In genomic region chr14:52310906-52311305, GRCm38 (mm10) we compare ENCODE assay signal across 17 mouse cellular contexts. TPM values are rescaled to one million over a fixed set of nuclear protein-coding genes. Genes with fewer than 3 reads are reported as not detected.
DNase-seq lines count a peak whose midpoint lies in the region; ATAC-seq and TF ChIP-seq lines count a peak whose summit lies in the region.
"Had no signal": no experiment of that assay in that cellular context is flagged by ENCODE, and none has a peak within 500 bp of the region (broad histone marks: within the 10 kb centered on the region; RNA-seq: fewer than 3 reads in every experiment).

No protein-coding gene starts in this region.

- peaks cover 19% of the 10 kb centered on the region for H3K9me3 ChIP-seq in embryonic facial prominence, embryonic 10.5 days
- no peaks in the 10 kb centered on the region for H3K9me3 ChIP-seq in hindbrain, embryonic 15.5 days
- no peaks in the 10 kb centered on the region for H3K9me3 ChIP-seq in neural tube, embryonic 14.5 days (ENCODE audit: control insufficient read depth, low read length)

- TF ChIP-seq CTCF in layer of hippocampus, adult 2 months (conservative IDR thresholded peaks at IDR 0.05) = no peak

- peak overlapping the region; percentile 22 for H3K4me3 ChIP-seq in layer of hippocampus, adult 2 months
- H3K4me3 ChIP-seq in embryonic facial prominence, embryonic 10.5 days = peak overlapping the region; percentile 87; the same call in 1 of the 2 replicates
- H3K4me3 ChIP-seq in hindbrain, embryonic 15.5 days = no peak overlapping the region
- 0 out of 2 replicates have a peak overlapping the region, but pooled peaks have one; percentile 0 for H3K4me3 ChIP-seq in neural tube, embryonic 14.5 days (ENCODE audit: low read depth, low read length)
- H3K4me3 ChIP-seq: gastrocnemius, adult 2 months had no signal

- H3K36me3 ChIP-seq in embryonic facial prominence, embryonic 10.5 days (replicated peaks) = peaks cover 72% of the 10 kb centered on the region
- H3K36me3 ChIP-seq in hindbrain, embryonic 15.5 days = peaks cover 40% of the 10 kb centered on the region
- H3K36me3 ChIP-seq in neural tube, embryonic 14.5 days (ENCODE audit: control insufficient read depth, insufficient read depth, low read length) = peaks cover 26% of the 10 kb centered on the region

- H3K27me3 ChIP-seq in embryonic facial prominence, embryonic 10.5 days (replicated peaks; ENCODE audit: low read depth, poor library complexity, severe bottlenecking) = no peaks in the 10 kb centered on the region
- no peaks in the 10 kb centered on the region for H3K27me3 ChIP-seq in hindbrain, embryonic 15.5 days
- H3K27me3 ChIP-seq in neural tube, embryonic 14.5 days (ENCODE audit: control insufficient read depth, insufficient read depth, low read length) = no peaks in the 10 kb centered on the region
- H3K27me3 ChIP-seq: kidney, embryonic 15.5 days; Patski had no signal

- no peak overlapping the region for H3K9ac ChIP-seq in hindbrain, embryonic 15.5 days
- no peak overlapping the region for H3K9ac ChIP-seq in neural tube, embryonic 14.5 days (replicated peaks; ENCODE audit: low read depth, low read length)
- H3K9ac ChIP-seq: kidney, embryonic 15.5 days had no signal

- H3K4me1 ChIP-seq in embryonic facial prominence, embryonic 10.5 days = peaks cover 45% of the 10 kb centered on the region
- peaks cover 52% of the 10 kb centered on the region for H3K4me1 ChIP-seq in hindbrain, embryonic 15.5 days (replicated peaks)
- H3K4me1 ChIP-seq in neural tube, embryonic 14.5 days (ENCODE audit: control insufficient read depth, insufficient read depth, low read length) = peaks cover 23% of the 10 kb centered on the region

- H3K27ac ChIP-seq in layer of hippocampus, adult 2 months = peak overlapping the region; percentile 39; the same call in 1 of the 2 replicates
- H3K27ac ChIP-seq in embryonic facial prominence, embryonic 10.5 days (replicated peaks) = no peak overlapping the region
- H3K27ac ChIP-seq in hindbrain, embryonic 15.5 days (replicated peaks) = no peak overlapping the region
- H3K27ac ChIP-seq in neural tube, embryonic 14.5 days (ENCODE audit: low read depth, low read length) = no peak overlapping the region
- H3K27ac ChIP-seq: gastrocnemius, adult 2 months; kidney, embryonic 15.5 days had no signal

- DNase-seq in layer of hippocampus, adult 2 months (ENCODE audit: low spot score in 2 of 2) = no peak
- DNase-seq in layer of hippocampus, postnatal 10 days (ENCODE audit: low spot score in 2 of 2) = no peak
- DNase-seq in embryonic facial prominence, embryonic 10.5 days (ENCODE audit: low spot score) = no peak
- DNase-seq in cerebellum, adult 9-11 months = no peak
- DNase-seq in adrenal gland, adult 8-10 months = no peak
- DNase-seq: gastrocnemius, adult 2 months had no signal

- peak overlapping the region; percentile 65 for H3K4me2 ChIP-seq in hindbrain, embryonic 15.5 days
- H3K4me2 ChIP-seq in neural tube, embryonic 14.5 days (ENCODE audit: low read depth, low read length) = peak overlapping the region; percentile 32; the same call in 1 of the 2 replicates

- WGBS in embryonic facial prominence, embryonic 10.5 days = 91% methylated on average over 2 of the region's 2 CpGs
- WGBS in hindbrain, embryonic 15.5 days = 94% methylated on average over 2 of the region's 2 CpGs
- WGBS in neural tube, embryonic 14.5 days = 88% methylated on average over 2 of the region's 2 CpGs

- ATAC-seq in hindbrain, embryonic 15.5 days (ENCODE audit: low FRiP score, low read depth) = no peak
- no peak for ATAC-seq in neural tube, embryonic 14.5 days (ENCODE audit: low read depth)
- ATAC-seq: Patski had no signal

RNA-seq across cellular contexts. Expression of gene Mettl3, which starts 6.0 kb away (rescaled TPM):
- 10 to 100 TPM; 43.7 to 47.9 TPM for total RNA-seq in layer of hippocampus, adult 2 months (2021)
- total RNA-seq in layer of hippocampus, postnatal 10 days (2021) = 10 to 100 TPM; 34.6 to 39.3 TPM
- 55.4 and 64.0 TPM in 2 replicates for polyA plus RNA-seq in embryonic facial prominence, embryonic 10.5 days (2016; fragmentation: Nextera tagmentation; extraction: Ambion mirVana)
- 46.0 and 49.5 TPM in 2 replicates for polyA plus RNA-seq in hindbrain, embryonic 15.5 days (2015; fragmentation: Nextera tagmentation; extraction: Ambion mirVana)
- polyA plus RNA-seq in neural tube, embryonic 14.5 days (2014; fragmentation: Nextera tagmentation; extraction: Ambion mirVana) = 41.1 and 42.5 TPM in 2 replicates
- 10 to 100 TPM; 39.3 to 66.6 (median 55.2) TPM for total RNA-seq in adrenal gland, adult 8-10 months (2022)

RNA-seq across cellular contexts. Expression of gene Sall2, which starts 17.7 kb away (rescaled TPM):
- total RNA-seq in layer of hippocampus, adult 2 months (2021) = 10 to 100 TPM; 44.5 to 45.3 TPM
- 10 to 100 TPM; 45.0 to 47.0 TPM for total RNA-seq in layer of hippocampus, postnatal 10 days (2021)
- polyA plus RNA-seq in embryonic facial prominence, embryonic 10.5 days (2016; fragmentation: Nextera tagmentation; extraction: Ambion mirVana) = 50.3 and 51.9 TPM in 2 replicates
- 41.6 and 45.9 TPM in 2 replicates for polyA plus RNA-seq in hindbrain, embryonic 15.5 days (2015; fragmentation: Nextera tagmentation; extraction: Ambion mirVana)
- polyA plus RNA-seq in neural tube, embryonic 14.5 days (2014; fragmentation: Nextera tagmentation; extraction: Ambion mirVana) = 42.4 and 52.4 TPM in 2 replicates
- total RNA-seq in adrenal gland, adult 8-10 months (2022) = 10 to 100 TPM in 2 of 4 experiments, 1 to 10 TPM in 2; 7.3 to 15.2 (median 12.0) TPM

RNA-seq across cellular contexts. Expression of gene Rab2b, which starts 31.6 kb away (rescaled TPM):
- 10 to 100 TPM; 35.4 to 36.2 TPM for total RNA-seq in layer of hippocampus, adult 2 months (2021)
- 10 to 100 TPM; 39.7 to 41.2 TPM for total RNA-seq in layer of hippocampus, postnatal 10 days (2021)
- polyA plus RNA-seq in embryonic facial prominence, embryonic 10.5 days (2016; fragmentation: Nextera tagmentation; extraction: Ambion mirVana) = 22.7 and 25.8 TPM in 2 replicates
- 54.5 and 59.0 TPM in 2 replicates for polyA plus RNA-seq in hindbrain, embryonic 15.5 days (2015; fragmentation: Nextera tagmentation; extraction: Ambion mirVana)
- 69.4 TPM in 2 replicates for polyA plus RNA-seq in neural tube, embryonic 14.5 days (2014; fragmentation: Nextera tagmentation; extraction: Ambion mirVana)
- 10 to 100 TPM; 43.1 to 54.0 (median 48.4) TPM for total RNA-seq in adrenal gland, adult 8-10 months (2022)

RNA-seq across cellular contexts. Expression of gene Tox4, which starts 32.0 kb away (rescaled TPM):
- total RNA-seq in layer of hippocampus, adult 2 months (2021) = 10 to 100 TPM; 63.9 to 66.0 TPM
- 10 to 100 TPM; 51.7 to 54.9 TPM for total RNA-seq in layer of hippocampus, postnatal 10 days (2021)
- polyA plus RNA-seq in embryonic facial prominence, embryonic 10.5 days (2016; fragmentation: Nextera tagmentation; extraction: Ambion mirVana) = 53.5 and 60.7 TPM in 2 replicates
- 52.2 and 54.0 TPM in 2 replicates for polyA plus RNA-seq in hindbrain, embryonic 15.5 days (2015; fragmentation: Nextera tagmentation; extraction: Ambion mirVana)
- polyA plus RNA-seq in neural tube, embryonic 14.5 days (2014; fragmentation: Nextera tagmentation; extraction: Ambion mirVana) = 49.0 and 69.3 TPM in 2 replicates
- total RNA-seq in adrenal gland, adult 8-10 months (2022) = 10 to 100 TPM; 54.4 to 80.8 (median 70.4) TPM

RNA-seq across cellular contexts. Expression of gene Olfr1513, which starts 45.3 kb away (rescaled TPM):
- total RNA-seq in layer of hippocampus, adult 2 months (2021) = not detected
- not detected for total RNA-seq in layer of hippocampus, postnatal 10 days (2021)
- not detected in 2 replicates for polyA plus RNA-seq in embryonic facial prominence, embryonic 10.5 days (2016; fragmentation: Nextera tagmentation; extraction: Ambion mirVana)
- polyA plus RNA-seq in hindbrain, embryonic 15.5 days (2015; fragmentation: Nextera tagmentation; extraction: Ambion mirVana) = not detected in 2 replicates
- not detected in 2 replicates for polyA plus RNA-seq in neural tube, embryonic 14.5 days (2014; fragmentation: Nextera tagmentation; extraction: Ambion mirVana)
- not detected for total RNA-seq in adrenal gland, adult 8-10 months (2022)
- total RNA-seq: gastrocnemius, adult 2 months; layer of hippocampus, adult 18-20 months; left cerebral cortex, adult 8-10 months had no signal
- polyA plus RNA-seq: embryonic facial prominence, embryonic 11.5 days; heart, postnatal 0 days; intestine, embryonic 14.5 days; kidney, embryonic 15.5 days; limb, embryonic 14.5 days; liver, embryonic 16.5 days; Patski had no signal
